Mouse (Mus musculus) frontal cortex, postnatal 14 days (tissue): ENCODE results near the gene Prrt2.

Source experiments
- DNase-seq, 2 experiments: peaks; one replicate each; pipeline ENCODE4 v3.0.0; 2022; ENCODE audit warnings: low spot score in 2 of 2

Prrt2 gene

GRCm38 (mm10) chr7:127003620-127004019 is 17.4 kb downstream of the Prrt2 start:
- no peak for DNase-seq

- no peak for DNase-seq
Observed at GRCm38 (mm10) chr7:126999568-126999967, 21.4 kb downstream of the Prrt2 start.

GRCm38 (mm10) chr7:126996449-126996848 is 24.6 kb downstream of the Prrt2 start:
- no peak for DNase-seq

GRCm38 (mm10) chr7:126988816-126989215 is 32.2 kb downstream of the Prrt2 start:
- no peak for DNase-seq

GRCm38 (mm10) chr7:126986319-126986718 is 34.7 kb downstream of the Prrt2 start:
- DNase-seq: no peak

- no peak for DNase-seq
Observed at GRCm38 (mm10) chr7:126984667-126985444, 36.2 kb downstream of the Prrt2 start.

- DNase-seq: no peak
Observed at GRCm38 (mm10) chr7:126983113-126983512, 37.9 kb downstream of the Prrt2 start.

- no peak for DNase-seq
Observed at GRCm38 (mm10) chr7:126982054-126982453, 39.0 kb downstream of the Prrt2 start.

- DNase-seq: no peak
Observed at GRCm38 (mm10) chr7:126981601-126982000, 39.4 kb downstream of the Prrt2 start.

GRCm38 (mm10) chr7:126978841-126979240 is 42.2 kb downstream of the Prrt2 start:
- no peak for DNase-seq

- no peak for DNase-seq
Observed at GRCm38 (mm10) chr7:126976878-126977459, 44.0 kb downstream of the Prrt2 start.

GRCm38 (mm10) chr7:126975950-126976866 is 44.8 kb downstream of the Prrt2 start, which contains the start of gene Cdiptos:
Cdiptos (minus strand) TSS chr7:126976098.
- DNase-seq: peak; percentile 91 to 94

GRCm38 (mm10) chr7:126975893-126975949 is 45.3 kb downstream of the Prrt2 start, which contains the start of gene Cdipt:
Cdipt (plus strand) TSS chr7:126975914.
- no peak for DNase-seq

GRCm38 (mm10) chr7:126975493-126975892 is 45.5 kb downstream of the Prrt2 start:
- DNase-seq: no peak
